Mouse (Mus musculus): ENCODE data around the gene Rgs11.

DNA sequence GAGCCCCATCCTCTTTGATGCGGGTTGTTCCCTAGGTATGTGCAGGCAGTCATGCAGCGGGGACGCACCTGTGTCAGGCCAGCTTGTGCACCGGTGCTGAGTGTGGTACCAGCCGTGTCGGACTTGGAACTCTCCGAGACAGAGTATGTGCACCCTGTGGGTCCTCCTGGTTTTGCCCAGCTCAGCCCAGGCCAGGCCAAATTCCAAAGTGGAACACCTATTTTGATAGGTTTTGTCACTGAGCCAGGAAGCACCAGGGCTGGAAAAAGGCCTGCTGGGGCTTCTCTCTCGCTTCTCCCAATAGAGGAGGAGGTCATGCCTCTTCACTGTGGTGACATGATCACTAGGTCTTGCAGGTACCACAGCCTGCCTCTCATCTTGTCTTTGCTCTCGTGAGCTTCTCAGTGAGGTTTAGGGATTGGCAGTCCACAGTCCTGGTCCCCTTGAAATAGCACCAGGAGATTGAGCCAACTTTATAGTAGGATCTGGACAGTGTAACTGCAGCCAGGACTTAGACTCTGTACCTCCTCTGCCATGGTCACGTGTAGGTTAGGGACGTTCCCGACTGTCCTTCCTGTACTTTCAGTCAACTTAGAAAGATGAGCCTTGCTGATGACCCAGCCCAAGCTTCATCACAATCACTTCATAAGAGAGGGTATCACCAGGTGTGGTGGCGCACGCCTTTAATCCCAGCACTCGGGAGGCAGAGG lies 10.1 kb upstream of the Rgs11 start:
- no peak for TF ChIP-seq CTCF (IDR thresholded peaks at IDR 0.05; ENCODE audit: low read depth, low read length)
- no peak for TF ChIP-seq GATA1 (IDR thresholded peaks at IDR 0.05; ENCODE audit: borderline replicate concordance, low read length)
- no peak for TF ChIP-seq POLR2AphosphoS5 (IDR thresholded peaks at IDR 0.05; ENCODE audit: insufficient replicate concordance, low read depth, low read length)
- TF ChIP-seq GATA2 (IDR thresholded peaks at IDR 0.05; ENCODE audit: borderline replicate concordance, low read depth, low read length) = no peak
- TF ChIP-seq TAL1 (conservative IDR thresholded peaks at IDR 0.05; ENCODE audit: low read depth, low read length) = no peak
